Mouse (Mus musculus) cortical plate, adult 2 months (tissue): ENCODE data around the gene Tagln3.

Experiments
- CTCF ChIP-seq: fragments of 200-500 bp; IDR thresholded peaks from 2 replicates; pipeline ENCODE4 v1.5.1; 2011; ENCODE audit warnings: mild to moderate bottlenecking, control low read depth, low read length; ENCODE audit not compliant: insufficient read depth; ENCODE audit errors: extremely low read depth
- POLR2A ChIP-seq: fragments of 200-500 bp; IDR thresholded peaks from 2 replicates; pipeline ENCODE4 v1.6.1; 2011; ENCODE audit warnings: mild to moderate bottlenecking, low read length, control low read depth; ENCODE audit not compliant: insufficient read depth; ENCODE audit errors: extremely low read depth

DNA sequence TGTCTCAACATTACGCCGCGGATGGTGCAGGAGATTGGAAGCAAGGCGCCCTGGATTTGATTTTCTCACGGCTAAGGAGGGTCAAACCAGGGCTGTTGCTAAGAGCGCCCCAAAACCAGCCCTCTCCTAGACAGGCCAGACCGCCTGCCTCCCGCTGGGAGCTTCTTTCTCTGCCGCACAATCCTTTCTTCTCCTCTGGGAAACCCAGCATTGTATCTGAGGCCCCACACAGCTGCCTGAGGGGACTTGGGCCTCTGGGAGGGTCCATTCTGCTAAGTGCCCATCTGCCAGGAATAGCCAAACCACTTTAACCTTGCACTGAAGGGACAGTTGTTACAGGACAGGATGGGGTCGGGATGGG is 314 bp upstream of the Tagln3 start:
- TF ChIP-seq POLR2A (no peak), CTCF (no peak)
